Mouse (Mus musculus): Measurements from ENCODE around the gene Rasa3.

- TF ChIP-seq TBP (IDR thresholded peaks at IDR 0.05; ENCODE audit: low read depth, low read length) = no peak
- no peak for TF ChIP-seq NELFE (IDR thresholded peaks at IDR 0.05; ENCODE audit: low read depth, low read length)
Measured at GRCm38 (mm10) chr8:13688461-13688860, 11.1 kb upstream of the Rasa3 start.

Data from MEL (cell line).